Mouse (Mus musculus) MEL (cell line): ENCODE data around the gene Daxx. TPM values are rescaled to one million over a fixed set of nuclear protein-coding genes. Genes with fewer than 3 reads are reported as not detected.
A peak's percentile ranks its signal among the peaks of the same experiment; 100 is the strongest.

ENCODE experiments used
- DNase-seq: peaks from one replicate; pipeline ENCODE4 v3.0.0; 2011; ENCODE audit warnings: low read depth, low spot score
- H3K27ac ChIP-seq: 2 replicates; pipeline ENCODE4 v1.5.1; 2012; ENCODE audit warnings: low read depth, mild to moderate bottlenecking, control low read depth, low read length, moderate library complexity; ENCODE audit not compliant: control insufficient read depth
- H3K27me3 ChIP-seq, 2 experiments: fragments of 150-350 bp in 1 of 2; sonication (generic) in 1 of 2; 2 replicates each; pipeline ENCODE4 v1.6.1; 2012; ENCODE audit warnings: low read length in 2 of 2, mild to moderate bottlenecking in 2 of 2, improper control_type of control experiment in 1 of 2, moderate library complexity in 1 of 2; ENCODE audit not compliant: insufficient read depth in 2 of 2, control insufficient read depth in 1 of 2
- H3K36me3 ChIP-seq, 2 experiments: 2 replicates each; pipeline ENCODE4 v1.6.1; 2012 to 2014; ENCODE audit warnings: low read length in 2 of 2, improper control_type of control experiment in 1 of 2, inconsistent platforms in 1 of 2, mild to moderate bottlenecking in 1 of 2; ENCODE audit not compliant: insufficient read depth in 2 of 2, control insufficient read depth in 1 of 2
- H3K4me1 ChIP-seq, 2 experiments: fragments of 150-350 bp in 1 of 2; sonication (generic) in 1 of 2; 2 replicates each; pipeline ENCODE4 v1.6.1; 2012; ENCODE audit warnings: low read length in 2 of 2, improper control_type of control experiment in 1 of 2, mild to moderate bottlenecking in 1 of 2; ENCODE audit not compliant: insufficient read depth in 2 of 2, control insufficient read depth in 1 of 2
- H3K4me3 ChIP-seq, 2 experiments: fragments of 150-350 bp in 1 of 2; sonication (generic) in 1 of 2; 2 replicates each; pipeline ENCODE4 v1.5.1; 2012; ENCODE audit warnings: low read depth in 2 of 2, low read length in 2 of 2, mild to moderate bottlenecking in 2 of 2, moderate library complexity in 2 of 2, control low read depth in 1 of 2, improper control_type of control experiment in 1 of 2; ENCODE audit not compliant: control insufficient read depth in 1 of 2, insufficient read depth in 1 of 2
- H3K79me2 ChIP-seq: 2 replicates; pipeline ENCODE4 v1.6.1; 2012; ENCODE audit warnings: mild to moderate bottlenecking, low read length, moderate library complexity; ENCODE audit not compliant: control insufficient read depth, poor library complexity, insufficient read depth
- H3K9ac ChIP-seq: 2 replicates; pipeline ENCODE4 v1.6.1; 2012; ENCODE audit warnings: low read depth, mild to moderate bottlenecking, control low read depth, low read length, moderate library complexity; ENCODE audit not compliant: control insufficient read depth, poor library complexity, severe bottlenecking
- H3K9me3 ChIP-seq: fragments of 150-350 bp; sonication (generic); replicated peaks from 2 replicates; pipeline ENCODE4 v1.6.1; 2012; ENCODE audit warnings: mild to moderate bottlenecking, low read length, improper control_type of control experiment, moderate library complexity; ENCODE audit not compliant: insufficient read depth
- BHLHE40 ChIP-seq: IDR thresholded peaks from 2 replicates; pipeline ENCODE4 v1.6.1; 2012; ENCODE audit warnings: low read depth, mild to moderate bottlenecking, inconsistent platforms, low read length, improper control_type of control experiment, borderline replicate concordance
- CHD1 ChIP-seq: IDR thresholded peaks from 2 replicates; pipeline ENCODE4 v1.6.1; 2012; ENCODE audit warnings: low read depth, mild to moderate bottlenecking, inconsistent platforms, low read length, improper control_type of control experiment
- CTCF ChIP-seq, 3 experiments: IDR thresholded peaks in 2 of 3; conservative IDR thresholded peaks in 1 of 3; 2 replicates each; pipeline ENCODE4 v1.5.1; 2011 to 2012; ENCODE audit warnings: low read length in 3 of 3, low read depth in 2 of 3, mild to moderate bottlenecking in 2 of 3, improper control_type of control experiment in 1 of 3, inconsistent platforms in 1 of 3, mixed read lengths in 1 of 3, moderate library complexity in 1 of 3; ENCODE audit not compliant: control insufficient read depth in 1 of 3, insufficient read depth in 1 of 3, poor library complexity in 1 of 3, severe bottlenecking in 1 of 3
- E2F4 ChIP-seq: IDR thresholded peaks from 2 replicates; pipeline ENCODE4 v1.6.1; 2011; ENCODE audit warnings: low read depth, low read length, improper control_type of control experiment, borderline replicate concordance
- ELF1 ChIP-seq: IDR thresholded peaks from 2 replicates; pipeline ENCODE4 v1.6.1; 2014; ENCODE audit warnings: low read depth, mild to moderate bottlenecking, inconsistent platforms, low read length, improper control_type of control experiment, moderate library complexity
- ETS1 ChIP-seq: IDR thresholded peaks from 2 replicates; pipeline ENCODE4 v1.6.1; 2012; ENCODE audit warnings: low read depth, mild to moderate bottlenecking, inconsistent platforms, low read length, improper control_type of control experiment, moderate library complexity
- GABPA ChIP-seq: IDR thresholded peaks from 2 replicates; pipeline ENCODE4 v1.6.1; 2012; ENCODE audit warnings: low read depth, mild to moderate bottlenecking, inconsistent platforms, low read length, improper control_type of control experiment, moderate library complexity
- HCFC1 ChIP-seq: IDR thresholded peaks from 2 replicates; pipeline ENCODE4 v1.6.1; 2012; ENCODE audit warnings: low read depth, mild to moderate bottlenecking, inconsistent platforms, low read length, improper control_type of control experiment, moderate library complexity
- MAX ChIP-seq: IDR thresholded peaks from 2 replicates; pipeline ENCODE4 v1.6.1; 2011; ENCODE audit warnings: low read length, improper control_type of control experiment
- MXI1 ChIP-seq: IDR thresholded peaks from 2 replicates; pipeline ENCODE4 v1.6.1; 2011; ENCODE audit warnings: mild to moderate bottlenecking, low read depth, low read length, improper control_type of control experiment
- MYB ChIP-seq: IDR thresholded peaks from 2 replicates; pipeline ENCODE4 v1.6.1; 2011; ENCODE audit warnings: mild to moderate bottlenecking, low read depth, low read length, improper control_type of control experiment
- MYC ChIP-seq: IDR thresholded peaks from 2 replicates; pipeline ENCODE4 v1.6.1; 2011; ENCODE audit warnings: low read depth, mild to moderate bottlenecking, low read length, improper control_type of control experiment, moderate library complexity
- NRF1 ChIP-seq: IDR thresholded peaks from 2 replicates; pipeline ENCODE4 v1.6.1; 2014; ENCODE audit warnings: low read depth, mild to moderate bottlenecking, inconsistent platforms, low read length, improper control_type of control experiment, moderate library complexity; ENCODE audit not compliant: poor library complexity, insufficient read depth, severe bottlenecking
- POLR2A ChIP-seq, 2 experiments: IDR thresholded peaks; 2 replicates each; pipeline ENCODE4 v1.6.1; 2011 to 2012; ENCODE audit warnings: low read length in 2 of 2, mild to moderate bottlenecking in 2 of 2, control low read depth in 1 of 2, improper control_type of control experiment in 1 of 2, low read depth in 1 of 2, moderate library complexity in 1 of 2; ENCODE audit not compliant: control insufficient read depth in 1 of 2, insufficient read depth in 1 of 2, poor library complexity in 1 of 2
- RCOR1 ChIP-seq: IDR thresholded peaks from 2 replicates; pipeline ENCODE4 v1.6.1; 2012; ENCODE audit warnings: low read depth, mild to moderate bottlenecking, inconsistent platforms, low read length, improper control_type of control experiment
- SIN3A ChIP-seq: IDR thresholded peaks from 2 replicates; pipeline ENCODE4 v1.6.1; 2012; ENCODE audit warnings: low read length, improper control_type of control experiment, inconsistent platforms
- TAL1 ChIP-seq: IDR thresholded peaks from 2 replicates; pipeline ENCODE4 v1.6.1; 2012; ENCODE audit warnings: mild to moderate bottlenecking, inconsistent platforms, low read length, moderate library complexity, mixed read lengths
- TBP ChIP-seq: IDR thresholded peaks from 2 replicates; pipeline ENCODE4 v1.8.0; 2011; ENCODE audit warnings: low read depth, low read length, improper control_type of control experiment
- USF1 ChIP-seq: IDR thresholded peaks from 2 replicates; pipeline ENCODE4 v1.6.1; 2014; ENCODE audit warnings: low read depth, mild to moderate bottlenecking, inconsistent platforms, low read length, improper control_type of control experiment, moderate library complexity
- USF2 ChIP-seq, 2 experiments: IDR thresholded peaks; 2 replicates each; pipeline ENCODE4 v1.6.1; 2011 to 2012; ENCODE audit warnings: improper control_type of control experiment in 2 of 2, low read length in 2 of 2, borderline replicate concordance in 1 of 2, inconsistent platforms in 1 of 2, low read depth in 1 of 2, mild to moderate bottlenecking in 1 of 2; ENCODE audit not compliant: insufficient read depth in 1 of 2
- ZC3H11A ChIP-seq: IDR thresholded peaks from 2 replicates; pipeline ENCODE4 v1.6.1; 2012; ENCODE audit warnings: low read depth, mild to moderate bottlenecking, inconsistent platforms, low read length, improper control_type of control experiment
- ZMIZ1 ChIP-seq: IDR thresholded peaks from 2 replicates; pipeline ENCODE4 v1.6.1; 2012; ENCODE audit warnings: low read depth, mild to moderate bottlenecking, inconsistent platforms, low read length, improper control_type of control experiment, moderate library complexity
- ZNF384 ChIP-seq: IDR thresholded peaks from 2 replicates; pipeline ENCODE4 v1.6.1; 2012; ENCODE audit warnings: low read depth, mild to moderate bottlenecking, inconsistent platforms, low read length, improper control_type of control experiment
- polyA plus RNA-seq, 2 experiments: library from polyadenylated mRNA; stranded (reverse) in 1 of 2; unstranded in 1 of 2; fragments of >175 nt in 1 of 2; fragments of >200 nt in 1 of 2; gene quantifications; 2 replicates each; pipeline versions ENCODE4 v1.2.1 to v1.2.4; 2012; ENCODE audit warnings: low replicate concordance in 2 of 2, low read depth in 1 of 2; ENCODE audit not compliant: insufficient read length in 2 of 2, insufficient read depth in 1 of 2, missing spikeins in 1 of 2
- total RNA-seq: library from RNA; depleted of rRNA; stranded (reverse); fragments of 300-350 nt; gene quantifications from 2 replicates; pipeline ENCODE4 v1.2.3, GENCODE M21; 2012

Daxx gene
- total and polyA plus RNA-seq, 3 experiments: 40.6 to 68.0 TPM; not detected in 1

DNA sequence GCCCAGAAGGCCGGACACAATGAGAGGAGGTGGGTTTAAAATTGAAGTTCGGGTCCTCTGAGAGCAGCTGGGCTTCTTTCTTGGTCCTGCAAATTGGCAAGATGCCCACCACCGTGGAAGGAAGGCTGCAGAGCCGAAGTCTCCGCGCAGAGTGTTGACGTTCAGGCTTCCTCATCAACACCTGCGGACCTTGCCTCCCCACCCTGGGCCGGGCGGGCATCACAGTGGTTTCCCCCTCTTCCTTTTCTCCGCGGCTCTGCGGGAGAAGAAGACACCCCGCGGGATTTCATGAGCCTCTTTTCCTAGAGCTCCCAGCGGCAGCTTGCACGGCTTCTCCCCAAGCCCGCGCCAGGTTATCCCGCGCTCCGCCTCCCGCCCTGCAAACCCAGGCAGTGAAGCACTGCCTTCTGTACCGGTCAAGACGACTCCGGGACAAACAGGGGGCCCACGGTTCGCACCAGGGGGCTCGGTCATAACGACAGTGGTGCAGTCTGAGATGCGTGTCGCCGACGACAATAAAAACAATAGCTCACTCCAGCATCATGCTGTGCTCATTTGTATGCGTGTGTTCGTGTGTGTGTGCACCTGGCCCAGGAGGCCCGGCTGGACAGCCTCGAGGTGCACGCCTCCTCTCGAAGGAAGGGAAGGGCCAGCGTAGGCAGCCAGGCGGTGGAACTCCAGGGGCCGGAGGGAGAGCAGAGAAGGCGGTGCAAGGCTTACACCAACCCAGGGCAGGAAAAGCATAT is 710 bp upstream of the Daxx start (continued):
- TF ChIP-seq ZC3H11A: no peak
- TF ChIP-seq NRF1: no peak
- TF ChIP-seq BHLHE40: no peak
- TF ChIP-seq ZMIZ1: no peak
- TF ChIP-seq RCOR1: no peak
- TF ChIP-seq MYB: no peak
- no peak for TF ChIP-seq E2F4
- no peak for TF ChIP-seq USF2 (IDR thresholded peaks at IDR 0.05; ENCODE audit: borderline replicate concordance in 1 of 2, insufficient read depth in 1 of 2, low read depth in 1 of 2, low read length in 2 of 2)
- TF ChIP-seq MXI1: no peak; the same call in 1 of the 2 replicates
- no peak for TF ChIP-seq USF1
- TF ChIP-seq TAL1: no peak
- TF ChIP-seq ZNF384: no peak
- TF ChIP-seq TBP: no peak
- peak; percentile 78 for TF ChIP-seq HCFC1
- TF ChIP-seq MAX: no peak; the same call in 1 of the 2 replicates
- TF ChIP-seq CTCF (IDR thresholded peaks at IDR 0.05 in 2 of 3, conservative IDR thresholded peaks at IDR 0.05 in 1 of 3; ENCODE audit: control insufficient read depth in 1 of 3, insufficient read depth in 1 of 3, low read depth in 2 of 3, low read length in 3 of 3, poor library complexity in 1 of 3, severe bottlenecking in 1 of 3): no peak
- peak in 1 of 2 experiments; percentile 20; a peak in 1 of 4 replicates for TF ChIP-seq POLR2A (IDR thresholded peaks at IDR 0.05; ENCODE audit: control insufficient read depth in 1 of 2, insufficient read depth in 1 of 2, low read depth in 1 of 2, low read length in 2 of 2, poor library complexity in 1 of 2)
- no peak for TF ChIP-seq GABPA

- H3K27ac ChIP-seq: peak overlapping the region; percentile 75
- H3K27me3 ChIP-seq: no peaks in the 10 kb centered on the region
- H3K4me1 ChIP-seq: peaks cover 0 to 14% of the 10 kb centered on the region in 2 experiments; a peak in 2 of 4 replicates
- peaks cover 0 to 13% of the 10 kb centered on the region in 2 experiments for H3K36me3 ChIP-seq
- no peaks in the 10 kb centered on the region for H3K9me3 ChIP-seq
- H3K9ac ChIP-seq: peak overlapping the region; percentile 91
- no peak for TF ChIP-seq CHD1
- TF ChIP-seq MAX: peak; percentile 55; the same call in 1 of the 2 replicates
- TF ChIP-seq HCFC1: 0 out of 2 replicates have a peak, but pooled peaks have one; percentile 22
- no peak for TF ChIP-seq ZMIZ1
- TF ChIP-seq SIN3A: peak; percentile 22; the same call in 1 of the 2 replicates
- TF ChIP-seq TBP: peak; percentile 43; the same call in 1 of the 2 replicates
- TF ChIP-seq ELF1: 0 out of 2 replicates have a peak, but pooled peaks have one; percentile 14
- 0 out of 2 replicates have a peak, but pooled peaks have one; percentile 41 for TF ChIP-seq MYC
- TF ChIP-seq ETS1: peak; percentile 67
- peaks cover 32% of the 10 kb centered on the region for H3K79me2 ChIP-seq
- peak overlapping the region; percentile 76 to 90 for H3K4me3 ChIP-seq
- peak; percentile 75 for DNase-seq
Measured at GRCm38 (mm10) chr17:33909869-33910250, 646 bp downstream of the Daxx start.
